Mouse (Mus musculus) cerebellum, adult 2 months (tissue): ENCODE measurements at regions not wholly inside any gene's neighbourhood (a gene's known extent, or its start where the extent isn't known, plus 50 kb on each side); places are given as distances from the start of the nearest gene placed in this dataset.

Source experiments
- CTCF ChIP-seq: fragments of 200-500 bp; IDR thresholded peaks from 2 replicates; pipeline ENCODE4 v1.5.1; 2011; ENCODE audit warnings: low read depth, mild to moderate bottlenecking, control low read depth, low read length, moderate library complexity, borderline replicate concordance; ENCODE audit not compliant: insufficient read depth
- POLR2A ChIP-seq: fragments of 200-500 bp; IDR thresholded peaks from 2 replicates; pipeline ENCODE4 v1.6.1; 2011; ENCODE audit warnings: low read length, control low read depth, borderline replicate concordance; ENCODE audit not compliant: insufficient read depth

GRCm38 (mm10) chr6:51119691-51120302, 312.7 kb upstream of the Nfe2l3 start:
- no peak for TF ChIP-seq CTCF
- TF ChIP-seq POLR2A, result no peak
